Mouse (Mus musculus): ENCODE results near the gene Clcn1.

Clcn1 gene

DNA sequence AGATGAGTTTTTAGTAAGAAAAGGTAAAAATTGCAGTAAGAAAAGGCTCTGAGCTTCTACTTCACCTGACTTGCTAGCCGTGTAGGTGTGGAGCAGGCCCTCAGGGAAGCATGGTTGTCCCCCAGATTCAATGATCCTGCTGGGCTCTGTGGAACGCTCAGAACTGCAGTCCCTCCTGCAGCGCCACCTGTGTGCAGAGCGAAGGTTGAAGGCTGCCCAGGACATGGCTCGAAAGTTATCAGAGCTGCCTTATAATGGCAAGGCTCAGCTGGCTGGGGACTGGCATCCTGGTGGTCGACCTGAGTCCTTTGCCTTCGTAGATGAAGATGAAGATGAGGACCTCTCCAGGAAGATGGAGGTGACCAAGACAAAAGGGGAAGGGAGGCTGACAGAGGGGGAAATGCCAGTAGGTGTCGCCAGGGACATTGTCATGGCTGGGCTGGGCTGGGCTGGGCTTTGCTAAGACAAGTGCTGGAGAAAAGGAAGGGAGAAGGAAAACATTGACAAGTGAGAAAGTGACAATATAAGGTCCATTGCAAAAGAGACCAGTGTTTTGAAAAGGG is 23.4 kb downstream of the Clcn1 start:
- DNase-seq: peak; percentile 49 to 55

DNA sequence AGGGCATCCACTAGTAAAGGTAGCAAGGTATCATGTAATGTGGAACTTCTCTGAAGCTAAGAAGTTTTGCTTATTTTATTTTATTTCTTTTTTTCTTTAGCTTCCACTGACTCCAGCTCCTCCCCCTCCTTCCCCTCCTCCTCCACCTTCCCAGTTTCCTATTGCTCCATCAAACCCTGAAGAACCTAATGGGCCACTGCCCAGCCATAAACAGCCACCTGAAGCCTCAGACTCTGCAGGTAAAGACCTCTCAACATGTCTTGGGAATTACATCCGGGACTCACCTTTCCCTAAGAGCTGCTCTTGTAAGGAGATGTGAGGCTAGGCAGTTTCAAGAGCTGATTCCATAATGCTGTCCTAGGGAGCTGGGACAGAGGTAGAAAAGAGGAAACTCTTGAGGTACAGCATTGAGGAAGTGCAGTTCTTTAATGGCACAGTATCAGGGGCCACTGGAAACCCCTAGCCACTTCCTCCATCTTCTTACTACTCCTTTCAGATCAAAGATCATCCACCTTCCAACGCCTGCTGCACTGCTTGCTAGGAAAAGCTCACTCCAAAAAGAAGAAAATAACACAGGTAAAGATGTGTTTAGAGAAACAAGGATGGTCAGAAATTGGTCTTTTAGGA is 24.1 kb downstream of the Clcn1 start:
- DNase-seq: no peak

- no peak for DNase-seq
Measured at GRCm38 (mm10) chr6:42318293-42318692, 31.8 kb downstream of the Clcn1 start.

DNA sequence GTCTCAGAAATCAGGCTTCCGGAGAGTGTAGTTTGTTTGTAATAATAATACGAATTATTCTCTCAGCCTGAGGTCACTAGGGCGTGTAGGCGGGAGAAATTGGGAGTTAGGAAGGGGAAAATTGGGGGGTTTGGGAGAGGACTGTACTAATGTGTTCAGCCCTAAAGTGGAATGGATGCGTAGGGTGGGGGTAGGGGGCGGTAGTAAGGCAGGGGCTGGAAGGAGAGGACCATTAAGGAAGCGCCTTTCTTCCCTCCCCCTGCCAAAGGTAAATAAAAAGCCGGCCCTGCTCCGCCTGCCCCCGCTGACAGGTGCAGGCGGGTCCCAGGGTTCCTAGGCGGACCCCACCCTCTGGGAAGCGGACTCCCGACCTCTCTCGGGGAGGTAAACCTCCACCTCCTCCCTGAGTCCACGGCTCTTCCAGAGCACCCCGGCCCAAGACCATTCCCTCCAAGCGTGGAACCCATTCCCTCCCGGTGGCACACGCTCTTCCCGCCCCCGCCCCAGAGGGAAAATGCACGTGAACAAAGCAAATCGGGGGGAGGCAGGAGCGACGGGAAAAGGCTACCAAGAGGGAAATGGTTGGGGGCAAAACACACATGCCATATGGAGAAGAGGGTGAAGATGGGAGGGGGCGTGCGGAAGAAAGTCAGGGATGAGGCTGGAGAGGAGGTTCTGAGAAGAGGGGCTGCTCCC is 37.0 kb downstream of the Clcn1 start:
- DNase-seq: peak in 1 of 2 experiments; percentile 34

DNA sequence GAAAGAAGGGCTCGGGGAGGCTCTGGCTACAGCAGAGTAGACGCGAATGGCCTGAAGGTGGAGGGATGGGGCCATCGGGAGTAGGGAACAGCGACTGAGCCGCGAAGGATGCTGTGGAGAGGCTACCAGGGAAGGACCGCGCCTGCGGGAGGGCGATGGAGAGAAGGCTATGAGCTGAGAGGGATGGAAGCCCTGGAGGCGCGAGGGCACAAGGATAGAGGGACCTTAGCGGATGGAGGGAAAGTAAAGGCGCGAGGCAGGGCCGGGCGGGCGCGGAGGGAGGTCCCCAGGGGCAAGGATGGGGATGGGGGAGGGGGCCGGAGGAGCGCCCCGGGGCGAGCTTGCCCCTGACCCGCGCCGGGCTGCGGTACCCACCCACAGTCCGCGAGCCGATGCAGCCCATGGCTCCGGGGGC is 37.6 kb downstream of the Clcn1 start:
- DNase-seq: peak; percentile 61

DNA sequence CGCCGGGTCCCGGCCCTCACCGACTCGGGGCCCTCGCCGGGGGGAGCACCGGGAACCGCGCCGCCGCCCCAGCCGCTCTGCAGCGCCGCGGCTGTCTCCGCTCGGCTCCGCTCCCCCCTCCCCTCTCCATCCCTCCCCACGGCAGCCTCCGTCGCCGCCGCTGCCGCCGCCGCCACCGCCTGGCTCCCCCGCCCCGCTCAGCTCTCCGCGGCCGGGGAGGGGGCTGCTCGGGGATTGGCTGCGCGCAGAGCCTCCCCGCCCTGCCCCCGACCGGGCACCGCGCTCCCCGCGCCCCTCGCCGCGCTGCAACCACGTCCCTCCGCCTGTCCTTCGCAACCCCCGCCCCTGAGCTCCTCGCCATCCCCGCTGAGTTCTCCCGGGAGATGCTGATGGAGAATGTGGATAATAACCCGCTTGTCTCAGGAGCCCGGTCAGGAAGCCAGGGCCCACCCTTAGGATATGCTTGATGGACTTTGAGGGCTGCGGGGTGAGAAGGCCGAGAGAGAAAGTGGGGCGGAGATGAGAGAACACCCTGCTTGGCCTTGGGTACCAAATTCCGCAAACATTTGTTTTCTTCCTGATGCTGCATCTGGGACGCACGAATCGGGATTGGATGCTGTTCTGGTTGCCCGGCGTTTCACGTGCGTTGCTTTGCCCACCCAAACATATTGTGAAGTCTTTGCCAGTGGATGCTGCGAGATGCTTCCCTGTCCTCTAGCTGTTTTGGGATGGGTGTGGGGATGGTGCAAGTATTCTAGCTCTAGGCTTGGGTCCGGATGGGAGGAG is 38.2 kb downstream of the Clcn1 start, which contains the start of gene Fam131b:
Fam131b (minus strand) TSS at position 162 of the 786 bp plus-strand sequence.
- peak; percentile 78 to 88 for DNase-seq

DNA sequence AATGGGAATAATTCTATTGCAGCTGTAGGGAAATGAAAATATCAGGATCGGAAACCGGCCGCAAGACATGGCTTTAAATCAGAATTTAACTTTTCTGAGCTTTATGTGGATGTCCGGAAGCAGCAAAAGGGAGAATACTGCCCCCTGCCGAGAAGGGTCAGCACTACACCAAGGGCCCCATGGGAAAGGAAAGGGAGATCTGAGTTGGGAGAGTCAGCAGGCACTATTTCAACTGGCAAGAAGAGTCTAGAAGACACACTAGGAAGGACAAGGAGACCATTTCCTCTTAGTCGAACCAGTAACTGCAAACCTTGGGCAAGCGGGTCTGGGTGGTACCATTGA is 38.8 kb downstream of the Clcn1 start:
- peak; percentile 85 to 91 for DNase-seq

- no peak for DNase-seq
Measured at GRCm38 (mm10) chr6:42326509-42326908, 40.0 kb downstream of the Clcn1 start.

- no peak for DNase-seq
Measured at GRCm38 (mm10) chr6:42328757-42329156, 42.3 kb downstream of the Clcn1 start.

- DNase-seq: peak; percentile 50 to 51
Measured at GRCm38 (mm10) chr6:42330216-42330615, 43.7 kb downstream of the Clcn1 start.

GRCm38 (mm10) chr6:42330946-42331345 is 44.5 kb downstream of the Clcn1 start:
- DNase-seq: no peak

DNA sequence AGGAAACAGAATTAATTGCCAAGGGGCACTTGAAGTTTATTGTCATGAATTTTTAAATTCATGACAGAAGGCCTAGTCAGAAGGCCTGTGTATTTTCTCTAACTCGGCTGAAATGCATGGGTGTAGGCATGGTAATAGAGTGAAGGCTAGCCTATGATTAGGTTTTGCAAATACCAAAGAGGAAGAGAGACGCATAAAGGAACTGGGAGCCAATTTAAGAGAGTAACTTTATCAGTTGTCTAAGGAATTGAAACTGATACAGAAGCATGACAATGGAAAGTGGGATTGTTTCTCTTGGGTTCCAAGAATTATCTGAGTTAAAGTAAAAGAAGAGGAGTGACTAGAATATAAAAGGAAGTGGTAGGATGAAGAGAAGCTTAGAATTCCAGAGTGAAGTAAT is 52.7 kb downstream of the Clcn1 start:
- no peak for DNase-seq

DNA sequence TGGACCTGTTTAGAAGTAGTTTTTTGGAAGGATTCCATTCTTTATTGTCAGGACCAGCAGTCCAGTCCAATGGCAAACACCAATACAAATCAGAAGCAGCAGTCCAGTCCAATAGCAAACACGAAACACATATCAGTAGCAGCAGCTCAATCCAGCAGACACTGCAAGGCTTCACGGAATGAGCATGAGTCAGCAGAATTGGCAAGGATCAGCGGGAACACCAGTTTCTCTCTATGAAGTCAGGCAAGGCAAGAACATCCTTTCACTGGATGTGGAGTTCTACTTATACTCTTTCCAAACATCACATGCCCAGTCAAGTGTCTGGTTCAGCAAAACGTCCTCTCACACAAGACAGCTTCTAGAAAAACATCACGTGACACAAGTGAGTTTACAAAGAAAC is 53.5 kb downstream of the Clcn1 start:
- peak in 1 of 2 experiments; percentile 1 for DNase-seq

DNA sequence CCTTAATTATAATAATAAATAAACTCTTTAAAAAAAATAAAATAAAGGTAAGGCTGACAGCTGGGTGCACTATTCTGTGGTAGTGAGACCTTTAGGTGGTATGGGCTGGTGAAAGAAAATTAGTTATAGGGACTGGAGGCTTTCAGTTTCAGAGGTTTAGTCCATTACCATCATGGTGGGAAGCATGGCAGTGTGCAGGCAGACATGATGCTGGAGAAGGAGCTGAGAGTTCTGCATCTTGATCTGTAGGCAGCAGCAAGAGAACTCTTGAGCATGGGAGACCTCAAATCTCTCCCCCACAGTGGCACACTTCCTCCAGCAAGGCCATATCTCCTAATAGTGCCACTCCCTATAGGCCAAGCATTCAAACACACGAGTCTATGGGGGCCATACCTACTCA is 55.7 kb downstream of the Clcn1 start:
- peak in 1 of 2 experiments; percentile 1 for DNase-seq

DNA sequence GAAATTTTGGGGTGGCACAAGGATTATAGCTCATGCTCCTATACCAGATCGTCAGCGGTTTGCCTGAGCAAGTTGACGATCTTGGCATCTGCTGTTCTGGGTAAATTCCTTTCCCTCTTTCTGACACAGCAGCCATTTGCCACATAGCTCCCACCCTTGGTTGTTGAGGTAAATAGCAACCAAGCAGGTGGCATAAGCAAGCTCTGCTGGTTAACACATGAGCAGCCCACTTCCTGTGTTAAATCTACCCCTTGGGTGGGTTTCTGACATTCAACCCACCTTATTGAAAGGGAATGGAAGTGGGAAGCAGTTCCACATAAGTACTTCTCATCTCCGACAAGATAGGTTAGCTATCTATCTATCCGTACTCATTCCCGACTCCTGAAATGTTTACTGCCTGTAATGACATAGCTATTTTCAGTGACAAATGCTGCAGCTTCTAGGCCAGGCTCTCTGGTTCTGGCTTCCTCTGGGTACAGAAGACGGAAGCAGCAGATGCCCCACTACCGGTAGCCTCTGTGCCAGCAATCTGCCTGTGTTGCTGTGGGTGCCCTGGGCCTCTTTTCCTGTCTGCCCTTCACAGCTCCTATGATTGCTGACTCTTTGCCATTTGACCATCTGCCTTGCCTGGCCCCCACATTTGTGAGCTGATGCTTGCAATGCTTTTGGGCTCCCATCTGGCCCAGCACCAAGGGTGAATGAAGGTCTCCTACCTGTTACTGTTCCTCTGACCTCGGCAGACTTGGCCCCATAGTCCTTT is 57.1 kb downstream of the Clcn1 start:
- DNase-seq: peak; percentile 85 to 88

GRCm38 (mm10) chr6:42344255-42344654 is 57.8 kb downstream of the Clcn1 start:
- DNase-seq: peak in 1 of 2 experiments; percentile 6

- DNase-seq: peak; percentile 63 to 64
Measured at GRCm38 (mm10) chr6:42348281-42349005, 62.0 kb downstream of the Clcn1 start.

DNA sequence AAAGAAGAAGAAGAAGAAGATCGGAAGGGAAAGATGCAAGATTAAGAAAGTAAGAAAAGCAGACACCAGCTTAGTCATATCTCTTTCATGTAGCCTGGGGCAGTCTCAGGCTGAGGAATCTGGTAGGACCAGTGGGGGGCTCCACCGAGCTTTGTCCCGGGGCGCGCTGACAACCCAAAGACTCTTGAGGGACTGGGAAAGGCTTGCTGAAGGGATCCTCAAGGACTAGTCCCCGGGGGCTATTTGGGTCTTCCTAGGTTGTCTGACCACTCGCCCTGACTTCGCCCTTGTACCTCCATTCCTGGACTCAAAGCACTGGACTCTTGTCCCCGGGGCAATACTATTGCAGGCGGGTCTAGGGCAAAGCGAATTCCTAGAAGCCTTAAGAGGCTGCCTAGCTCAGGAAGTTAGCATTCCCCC is 62.5 kb downstream of the Clcn1 start:
- DNase-seq: peak; percentile 81 to 82

DNA sequence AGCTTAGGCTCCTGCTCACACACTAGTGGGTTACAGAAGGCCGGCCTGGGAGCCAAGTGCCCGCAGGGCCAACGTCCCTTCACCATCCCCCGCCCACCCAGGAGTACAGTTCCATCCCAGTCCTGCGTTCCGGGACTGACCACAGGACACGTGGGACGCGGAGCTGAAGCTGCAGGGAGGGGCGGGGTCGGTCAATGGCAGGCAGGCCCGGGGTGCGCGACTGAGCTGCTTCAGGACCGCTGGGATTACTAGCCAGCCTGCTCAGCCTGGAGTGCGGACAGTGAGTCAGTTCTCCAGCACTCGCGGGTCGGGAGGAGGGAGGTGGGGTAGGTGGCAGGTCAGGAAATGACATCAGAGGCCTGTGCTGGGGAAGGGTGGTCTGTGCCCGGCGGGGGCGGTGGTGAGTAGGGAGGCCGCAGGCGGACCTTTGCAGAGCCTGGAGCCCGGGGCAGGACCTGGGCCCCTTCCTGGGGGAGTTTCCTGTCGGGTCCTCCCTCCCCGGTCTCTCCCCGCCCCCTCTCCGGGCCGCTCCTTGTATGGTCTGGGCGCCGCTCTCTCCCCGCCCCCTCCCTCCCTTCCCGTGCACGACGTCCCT is 63.0 kb downstream of the Clcn1 start, which contains the start of gene Zyx:
Zyx (plus strand) TSS at position 205 of the 595 bp plus-strand sequence.
- DNase-seq: peak; percentile 88 to 91

- peak; percentile 72 to 79 for DNase-seq
Measured at GRCm38 (mm10) chr6:42350021-42350967, 63.8 kb downstream of the Clcn1 start.

All from cerebellum, postnatal 36 days (tissue).